Mouse (Mus musculus): ENCODE measurements around the gene Gabbr2. TPM values are rescaled to one million over a fixed set of nuclear protein-coding genes. Genes with fewer than 3 reads are reported as not detected.

Gabbr2 gene
- polyA plus RNA-seq (2014; fragmentation: Nextera tagmentation; extraction: Ambion mirVana): 0.64 and 0.78 TPM in 2 replicates

DNA sequence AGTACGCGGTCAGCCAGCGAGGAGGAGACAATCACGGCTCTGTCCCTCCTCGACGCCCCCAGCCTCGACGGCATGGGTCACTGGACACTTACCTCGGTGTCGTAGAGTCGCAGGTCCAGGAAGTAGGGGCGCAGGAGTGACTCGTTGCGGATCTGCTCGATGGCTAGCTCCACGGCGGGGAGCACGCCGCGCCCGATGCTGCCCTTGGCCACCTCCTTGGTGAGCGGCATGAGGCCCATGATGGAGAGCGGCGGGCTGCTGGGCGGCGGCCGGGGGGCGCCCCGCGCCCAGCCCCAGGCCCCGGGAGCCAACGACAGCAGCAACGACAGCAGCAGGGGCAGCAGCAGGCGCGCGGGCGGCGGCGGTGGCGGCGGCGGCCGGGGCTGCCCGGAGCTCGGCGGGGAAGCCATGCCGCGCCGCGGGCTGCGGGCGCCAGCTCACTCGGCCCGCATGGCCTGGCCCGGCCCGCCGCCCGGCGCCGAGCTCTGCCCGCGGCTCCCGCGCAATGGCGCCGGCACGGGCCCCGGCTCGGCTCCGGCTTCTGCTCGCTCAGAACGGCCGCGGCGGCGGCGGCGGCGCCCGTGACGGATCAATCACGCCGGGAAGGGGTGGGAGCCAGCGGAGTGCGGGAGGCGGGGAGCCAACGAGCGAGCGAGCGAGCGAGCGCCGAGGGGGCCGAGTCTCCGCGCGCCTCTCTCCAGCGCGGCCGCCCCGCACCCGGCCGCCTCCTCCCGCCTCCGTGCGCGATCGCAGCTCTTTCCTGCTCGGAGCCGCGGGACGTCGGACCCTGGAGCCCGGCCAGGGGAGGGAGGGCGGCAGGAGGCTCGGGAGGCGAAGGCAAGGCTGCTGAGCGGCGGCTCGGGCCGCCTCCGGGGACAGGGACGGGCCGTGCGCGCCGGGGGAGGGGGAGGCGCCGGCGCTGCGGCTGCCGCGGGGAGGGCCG lies at the start of gene Gabbr2:
TSS of gene Gabbr2 (minus strand) at position 858 of the 943 bp plus-strand sequence.
- 2% methylated on average over 24 of the region's 134 CpGs for WGBS
- DNase-seq (ENCODE audit: low spot score): peak; percentile 33

DNA sequence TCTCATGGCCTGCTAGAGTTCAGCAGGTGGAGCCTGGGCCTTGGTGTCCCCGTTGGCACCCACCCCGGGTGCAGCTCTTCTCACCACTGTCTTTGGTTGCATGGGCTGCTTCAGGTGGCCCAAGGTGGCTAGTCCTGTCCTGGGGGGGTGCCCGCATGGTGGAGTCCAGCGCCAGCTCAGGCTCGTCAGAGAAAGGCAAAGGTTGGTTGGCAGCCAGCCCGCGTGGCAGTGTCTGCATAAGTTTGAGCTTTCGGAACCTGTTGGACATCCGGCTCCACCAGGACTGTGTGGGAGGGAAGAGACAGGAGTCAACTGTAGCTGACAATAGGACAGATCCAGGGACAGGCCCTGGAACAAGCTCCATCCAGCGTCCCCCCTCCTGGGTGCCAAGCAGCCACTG lies 47.9 kb upstream of the Gabbr2 start:
- 91% methylated on average over 10 of the region's 10 CpGs for WGBS

More for the DNA sequence above, at the start of gene Gabbr2:
- H3K4me1 ChIP-seq (ENCODE audit: control insufficient read depth, insufficient read depth, low read length): no peaks in the 10 kb centered on the region
- peak within 1 kb of the TSS; percentile 95 for H3K4me2 ChIP-seq (ENCODE audit: low read depth, low read length)
- H3K27me3 ChIP-seq (replicated peaks; ENCODE audit: control insufficient read depth, insufficient read depth, low read length): peaks cover 62% of the 10 kb centered on the region
- no peaks in the 10 kb centered on the region for H3K36me3 ChIP-seq (ENCODE audit: control insufficient read depth, insufficient read depth, low read length)
- ATAC-seq (ENCODE audit: low read depth): peak; percentile 35; the same call in 1 of the 2 replicates
- no peaks in the 10 kb centered on the region for H3K9me3 ChIP-seq (ENCODE audit: control insufficient read depth, low read length)
- no peak within 1 kb of the TSS for H3K27ac ChIP-seq (replicated peaks; ENCODE audit: low read depth, low read length)
- peak within 1 kb of the TSS; percentile 56 for H3K4me3 ChIP-seq (ENCODE audit: low read depth, low read length)
- peak within 1 kb of the TSS; percentile 34 for H3K9ac ChIP-seq (ENCODE audit: low read depth, low read length)

DNA sequence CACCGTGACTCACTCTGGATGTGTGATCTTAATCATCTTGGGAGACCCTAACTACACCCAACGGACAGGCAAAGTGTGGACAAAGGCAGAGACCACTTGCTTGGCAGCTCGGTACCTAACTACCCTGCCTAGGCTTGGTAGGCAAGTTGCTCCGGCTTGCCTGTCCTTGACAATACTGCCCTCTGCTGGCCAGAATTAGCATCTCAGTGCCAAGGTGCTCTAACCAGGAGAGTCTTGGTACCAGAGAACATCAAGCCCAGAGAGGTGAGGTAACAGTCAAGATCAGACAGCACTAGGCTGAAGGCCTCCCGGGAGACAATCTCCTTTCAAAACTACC lies 45.6 kb upstream of the Gabbr2 start:
- DNase-seq (ENCODE audit: low spot score) (peak; percentile 77), ATAC-seq (ENCODE audit: low read depth) (0 out of 2 replicates have a peak, but pooled peaks have one; percentile 37)
- 18% methylated on average over 5 of the region's 5 CpGs for WGBS
- no peak overlapping the region for H3K4me3 ChIP-seq (ENCODE audit: low read depth, low read length)
- peaks cover 41% of the 10 kb centered on the region for H3K36me3 ChIP-seq (ENCODE audit: control insufficient read depth, insufficient read depth, low read length)
- no peak overlapping the region for H3K9ac ChIP-seq (ENCODE audit: low read depth, low read length)
- H3K27ac ChIP-seq (replicated peaks; ENCODE audit: low read depth, low read length): no peak overlapping the region
- no peaks in the 10 kb centered on the region for H3K27me3 ChIP-seq (replicated peaks; ENCODE audit: control insufficient read depth, insufficient read depth, low read length)
- no peaks in the 10 kb centered on the region for H3K4me1 ChIP-seq (ENCODE audit: control insufficient read depth, insufficient read depth, low read length)
- no peak overlapping the region for H3K4me2 ChIP-seq (ENCODE audit: low read depth, low read length)
- no peaks in the 10 kb centered on the region for H3K9me3 ChIP-seq (ENCODE audit: control insufficient read depth, low read length)

More for the DNA sequence above, 47.9 kb upstream of the Gabbr2 start:
- ATAC-seq (ENCODE audit: low read depth): no peak
- H3K36me3 ChIP-seq (ENCODE audit: control insufficient read depth, insufficient read depth, low read length): peaks cover 40% of the 10 kb centered on the region
- no peak for DNase-seq (ENCODE audit: low spot score)
- H3K4me3 ChIP-seq (ENCODE audit: low read depth, low read length): no peak overlapping the region
- no peaks in the 10 kb centered on the region for H3K9me3 ChIP-seq (ENCODE audit: control insufficient read depth, low read length)
- no peaks in the 10 kb centered on the region for H3K27me3 ChIP-seq (replicated peaks; ENCODE audit: control insufficient read depth, insufficient read depth, low read length)
- no peaks in the 10 kb centered on the region for H3K4me1 ChIP-seq (ENCODE audit: control insufficient read depth, insufficient read depth, low read length)
- no peak overlapping the region for H3K27ac ChIP-seq (replicated peaks; ENCODE audit: low read depth, low read length)
- H3K9ac ChIP-seq (ENCODE audit: low read depth, low read length): no peak overlapping the region
- no peak overlapping the region for H3K4me2 ChIP-seq (ENCODE audit: low read depth, low read length)

DNA sequence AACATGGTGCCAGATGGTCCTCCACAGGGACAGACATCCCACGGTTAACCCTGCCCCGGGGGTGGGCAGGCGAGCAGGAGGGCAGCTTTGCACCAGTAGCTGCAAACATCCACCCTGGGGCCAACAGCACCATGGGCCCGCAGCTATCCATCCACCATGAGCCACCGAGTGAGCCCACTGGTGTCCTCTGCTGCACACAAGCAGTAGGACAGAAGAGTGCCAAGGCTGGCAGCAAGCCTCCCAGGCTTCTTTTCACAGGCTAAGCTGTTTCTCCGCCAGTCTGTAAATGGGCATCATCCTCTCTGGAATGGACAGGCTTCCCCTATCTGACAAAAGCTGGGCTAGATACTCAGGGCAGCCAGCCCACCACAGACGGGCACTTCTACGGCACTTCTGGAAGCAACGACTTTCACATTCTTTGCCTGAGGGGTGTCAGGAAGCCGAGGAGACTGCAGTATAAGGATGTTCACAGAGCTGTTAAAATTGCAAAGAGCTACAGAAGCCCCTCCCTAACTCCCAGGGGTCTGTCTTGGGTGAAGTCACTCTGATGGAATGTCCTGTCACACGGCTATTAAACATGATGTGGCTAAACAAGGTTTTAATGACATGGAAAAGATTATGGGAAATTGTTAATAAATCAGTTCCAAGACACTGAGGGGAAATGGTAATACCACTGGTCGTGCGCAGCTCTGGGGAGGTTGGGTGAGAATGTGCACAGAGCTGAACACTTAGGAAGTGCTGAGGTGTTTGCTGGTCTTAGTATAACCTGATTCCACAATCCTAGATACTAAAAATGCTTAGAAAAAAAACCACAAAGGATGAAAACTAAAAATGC lies 45.0 kb upstream of the Gabbr2 start:
- DNase-seq (ENCODE audit: low spot score): no peak
- Histone ChIP-seq H3K4me2 (ENCODE audit: low read depth, low read length) (no peak overlapping the region), H3K27ac (replicated peaks; ENCODE audit: low read depth, low read length) (no peak overlapping the region), H3K4me1 (ENCODE audit: control insufficient read depth, insufficient read depth, low read length) (no peaks in the 10 kb centered on the region), H3K4me3 (ENCODE audit: low read depth, low read length) (no peak overlapping the region), H3K36me3 (ENCODE audit: control insufficient read depth, insufficient read depth, low read length) (peaks cover 38% of the 10 kb centered on the region), H3K27me3 (replicated peaks; ENCODE audit: control insufficient read depth, insufficient read depth, low read length) (no peaks in the 10 kb centered on the region), H3K9me3 (ENCODE audit: control insufficient read depth, low read length) (no peaks in the 10 kb centered on the region), H3K9ac (ENCODE audit: low read depth, low read length) (no peak overlapping the region)
- 51% methylated on average over 13 of the region's 13 CpGs for WGBS
- ATAC-seq (ENCODE audit: low read depth): no peak

DNA sequence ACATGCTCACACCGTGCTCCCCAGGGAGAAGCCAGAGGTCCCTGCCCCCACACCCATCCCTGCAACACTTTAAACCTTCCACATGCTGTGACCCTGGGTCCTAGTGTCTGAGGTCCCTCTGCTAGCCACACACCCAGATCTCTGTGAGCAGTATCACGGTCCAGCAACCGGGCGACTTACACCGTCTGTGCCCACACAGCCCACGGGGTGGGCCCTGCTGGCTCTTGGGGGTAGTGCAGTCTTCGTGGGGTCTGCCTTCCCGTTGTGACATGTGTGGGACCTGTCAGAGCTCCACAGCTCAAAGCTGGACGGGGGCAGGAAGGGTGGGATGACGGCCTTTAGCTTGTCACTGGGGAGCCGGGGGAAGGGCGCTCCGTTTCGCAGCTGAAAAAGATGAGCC lies 43.9 kb upstream of the Gabbr2 start:
- H3K27me3 ChIP-seq (replicated peaks; ENCODE audit: control insufficient read depth, insufficient read depth, low read length): no peaks in the 10 kb centered on the region
- H3K4me2 ChIP-seq (ENCODE audit: low read depth, low read length): no peak overlapping the region
- no peaks in the 10 kb centered on the region for H3K4me1 ChIP-seq (ENCODE audit: control insufficient read depth, insufficient read depth, low read length)
- H3K27ac ChIP-seq (replicated peaks; ENCODE audit: low read depth, low read length): no peak overlapping the region
- DNase-seq (ENCODE audit: low spot score): no peak
- WGBS: 75% methylated on average over 14 of the region's 14 CpGs
- no peak for ATAC-seq (ENCODE audit: low read depth)
- H3K9ac ChIP-seq (ENCODE audit: low read depth, low read length): no peak overlapping the region
- H3K36me3 ChIP-seq (ENCODE audit: control insufficient read depth, insufficient read depth, low read length): peaks cover 32% of the 10 kb centered on the region
- no peak overlapping the region for H3K4me3 ChIP-seq (ENCODE audit: low read depth, low read length)
- H3K9me3 ChIP-seq (ENCODE audit: control insufficient read depth, low read length): no peaks in the 10 kb centered on the region

DNA sequence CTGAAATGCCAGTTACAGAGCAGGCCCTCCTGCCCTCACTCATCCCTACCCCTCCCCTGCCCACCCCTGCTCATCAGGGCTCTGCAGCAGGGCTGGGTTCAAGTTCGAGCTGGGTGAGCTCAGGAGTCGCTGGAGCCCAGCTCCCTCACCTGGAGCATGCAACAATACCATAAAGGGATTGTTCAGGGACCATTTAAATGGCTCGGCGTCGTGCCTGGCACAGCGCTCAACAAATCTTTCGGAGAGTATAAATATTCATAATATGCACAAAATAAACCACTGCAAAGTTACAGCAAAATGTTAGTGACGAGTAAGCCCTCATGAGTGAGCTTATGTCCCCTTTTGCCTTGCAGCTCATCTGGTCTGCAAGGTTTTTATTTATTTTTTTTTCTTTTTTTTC lies 40.5 kb upstream of the Gabbr2 start:
- no peak overlapping the region for H3K9ac ChIP-seq (ENCODE audit: low read depth, low read length)
- peaks cover 21% of the 10 kb centered on the region; the same call in 1 of the 2 replicates for H3K36me3 ChIP-seq (ENCODE audit: control insufficient read depth, insufficient read depth, low read length)
- WGBS: 89% methylated on average over 8 of the region's 8 CpGs
- no peak overlapping the region for H3K4me3 ChIP-seq (ENCODE audit: low read depth, low read length)
- H3K9me3 ChIP-seq (ENCODE audit: control insufficient read depth, low read length): no peaks in the 10 kb centered on the region
- H3K4me2 ChIP-seq (ENCODE audit: low read depth, low read length): no peak overlapping the region
- ATAC-seq (ENCODE audit: low read depth) (no peak), DNase-seq (ENCODE audit: low spot score) (no peak)
- no peak overlapping the region for H3K27ac ChIP-seq (replicated peaks; ENCODE audit: low read depth, low read length)
- H3K27me3 ChIP-seq (replicated peaks; ENCODE audit: control insufficient read depth, insufficient read depth, low read length): no peaks in the 10 kb centered on the region
- no peaks in the 10 kb centered on the region for H3K4me1 ChIP-seq (ENCODE audit: control insufficient read depth, insufficient read depth, low read length)

DNA sequence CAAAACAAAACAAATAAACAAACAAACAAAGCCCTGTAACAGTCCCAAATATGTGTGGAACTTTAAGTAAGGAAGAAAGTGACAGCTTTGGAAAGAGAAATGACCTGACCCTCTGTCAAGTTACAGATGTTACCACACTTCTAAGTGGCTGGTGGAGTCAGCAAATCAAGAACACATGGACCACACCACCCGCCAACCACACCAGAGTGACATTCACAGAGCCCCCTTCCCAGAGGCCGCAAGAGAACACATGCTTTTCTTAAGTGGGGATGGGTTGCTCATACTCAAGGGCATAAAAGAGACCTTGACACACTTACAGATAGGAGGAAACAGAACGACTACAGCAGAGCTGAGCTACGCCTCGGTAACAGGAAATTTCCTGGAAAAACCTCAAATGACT lies 37.1 kb upstream of the Gabbr2 start:
- peak; percentile 40 for DNase-seq (ENCODE audit: low spot score)
- H3K27me3 ChIP-seq (replicated peaks; ENCODE audit: control insufficient read depth, insufficient read depth, low read length): no peaks in the 10 kb centered on the region
- no peak for ATAC-seq (ENCODE audit: low read depth)
- H3K36me3 ChIP-seq (ENCODE audit: control insufficient read depth, insufficient read depth, low read length): peaks cover 24% of the 10 kb centered on the region; the same call in 1 of the 2 replicates
- 31% methylated on average over 5 of the region's 5 CpGs for WGBS
- no peaks in the 10 kb centered on the region for H3K4me1 ChIP-seq (ENCODE audit: control insufficient read depth, insufficient read depth, low read length)
- no peak overlapping the region for H3K9ac ChIP-seq (ENCODE audit: low read depth, low read length)
- H3K9me3 ChIP-seq (ENCODE audit: control insufficient read depth, low read length): no peaks in the 10 kb centered on the region
- no peak overlapping the region for H3K27ac ChIP-seq (replicated peaks; ENCODE audit: low read depth, low read length)
- H3K4me2 ChIP-seq (ENCODE audit: low read depth, low read length): no peak overlapping the region
- H3K4me3 ChIP-seq (ENCODE audit: low read depth, low read length): no peak overlapping the region

DNA sequence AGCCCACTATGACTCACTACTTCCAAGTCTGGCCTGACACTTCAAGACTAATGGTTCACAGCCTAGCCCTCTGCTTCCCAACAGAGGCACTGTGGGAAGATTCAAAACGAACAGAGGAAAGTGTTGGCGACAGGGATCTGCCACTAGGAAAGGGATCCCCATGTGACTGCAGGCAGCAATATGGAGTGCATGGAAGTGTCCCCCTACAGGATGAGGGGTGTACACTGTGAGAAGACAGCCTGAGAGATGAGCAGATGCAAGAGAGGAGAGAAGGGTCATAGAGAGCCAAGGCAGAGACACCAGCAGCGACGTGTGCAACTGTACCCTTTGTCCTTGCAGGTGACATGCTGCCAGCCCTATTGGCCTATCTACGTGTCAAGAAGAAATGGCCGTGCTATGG lies 32.3 kb upstream of the Gabbr2 start:
- WGBS: 65% methylated on average over 6 of the region's 6 CpGs

More for the DNA sequence above, 32.3 kb upstream of the Gabbr2 start:
- no peak for ATAC-seq (ENCODE audit: low read depth)
- H3K4me1 ChIP-seq (ENCODE audit: control insufficient read depth, insufficient read depth, low read length): no peaks in the 10 kb centered on the region
- H3K27ac ChIP-seq (replicated peaks; ENCODE audit: low read depth, low read length): no peak overlapping the region
- H3K27me3 ChIP-seq (replicated peaks; ENCODE audit: control insufficient read depth, insufficient read depth, low read length): no peaks in the 10 kb centered on the region
- no peak overlapping the region for H3K9ac ChIP-seq (ENCODE audit: low read depth, low read length)
- H3K9me3 ChIP-seq (ENCODE audit: control insufficient read depth, low read length): no peaks in the 10 kb centered on the region
- peaks cover 21% of the 10 kb centered on the region; the same call in 1 of the 2 replicates for H3K36me3 ChIP-seq (ENCODE audit: control insufficient read depth, insufficient read depth, low read length)
- no peak overlapping the region for H3K4me2 ChIP-seq (ENCODE audit: low read depth, low read length)
- DNase-seq (ENCODE audit: low spot score): no peak
- H3K4me3 ChIP-seq (ENCODE audit: low read depth, low read length): no peak overlapping the region
